Mouse (Mus musculus): Measurements from ENCODE around the gene Olfr665. TPM values are rescaled to one million over a fixed set of nuclear protein-coding genes. Genes with fewer than 3 reads are reported as not detected.

The Olfr665 gene
- polyA plus RNA-seq (2014; fragmentation: Illumina TruSeq; extraction: RNeasy Lipid Tissue Mini Kit (QIAGEN cat#74804); ENCODE audit: low read depth, low replicate concordance): not detected

GRCm38 (mm10) chr7:104877731-104878130 is at the start of gene Olfr665:
Gene Olfr665 (plus strand): TSS chr7:104878031.

GRCm38 (mm10) chr7:104842503-104842902 is 35.3 kb upstream of the Olfr665 start, which contains the start of gene Usp17lb:
Gene Usp17lb (minus strand): TSS chr7:104842603.

GRCm38 (mm10) chr7:104856709-104857108 is 21.1 kb upstream of the Olfr665 start, which contains the start of gene Usp17la:
Gene Usp17la (plus strand): TSS chr7:104857009.

GRCm38 (mm10) chr7:104895852-104896251 is 18.0 kb downstream of the Olfr665 start, which contains the start of gene Olfr666:
Gene Olfr666 (minus strand): TSS chr7:104895952.

DNA sequence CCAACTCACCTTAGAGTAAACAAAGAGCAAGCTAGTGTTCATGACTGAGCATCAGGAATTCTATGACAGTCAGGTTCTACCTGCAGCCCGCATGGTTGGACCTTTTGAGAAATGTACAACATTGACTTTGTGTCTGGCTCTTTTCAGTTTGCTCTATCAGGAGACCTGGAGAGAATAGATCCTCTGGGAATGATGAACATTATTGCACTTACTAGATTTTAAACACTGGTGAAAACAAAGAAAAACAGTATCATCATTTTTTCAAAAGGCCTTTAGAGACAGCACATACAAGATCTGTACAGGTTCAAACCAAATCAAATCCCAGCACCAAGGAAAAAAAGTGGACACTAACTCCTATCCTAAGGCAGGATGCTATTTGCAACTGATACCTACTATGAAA is 43.6 kb downstream of the Olfr665 start, which contains the start of gene Olfr667:
TSS of gene Olfr667 (minus strand) at position 101 of the 400 bp plus-strand sequence.

DNA sequence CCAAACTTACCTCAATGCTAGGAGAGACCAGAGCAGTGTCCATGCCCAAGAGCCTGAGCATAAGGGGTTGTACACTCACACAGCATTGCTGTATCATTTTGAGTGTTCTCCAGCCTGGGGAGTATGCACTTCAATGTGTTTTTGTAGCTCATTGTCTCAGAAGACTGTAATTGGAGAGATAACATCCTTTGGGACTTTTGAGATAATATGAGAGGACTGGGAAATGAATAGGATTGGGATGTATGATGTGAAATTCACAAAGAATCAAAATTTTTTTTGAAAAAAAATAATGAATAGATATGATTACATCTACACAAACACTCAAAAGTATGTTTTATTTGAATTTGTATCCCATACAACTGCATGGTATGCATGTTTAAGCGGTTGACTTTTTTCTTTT is 50.1 kb downstream of the Olfr665 start, which contains the start of gene Olfr668:
TSS of gene Olfr668 (minus strand) at position 101 of the 400 bp plus-strand sequence.

Other genes with a start within 250 kb of the Olfr665 start
- gene Olfr658, start 230.7 kb upstream of the Olfr665 start, polyA plus RNA-seq (2014; fragmentation: Illumina TruSeq; extraction: RNeasy Lipid Tissue Mini Kit (QIAGEN cat#74804); ENCODE audit: low read depth, low replicate concordance): not detected
- not detected for gene Olfr659, start 211.3 kb upstream of the Olfr665 start, polyA plus RNA-seq (2014; fragmentation: Illumina TruSeq; extraction: RNeasy Lipid Tissue Mini Kit (QIAGEN cat#74804); ENCODE audit: low read depth, low replicate concordance)
- not detected for gene Olfr661, start 191.5 kb upstream of the Olfr665 start, polyA plus RNA-seq (2014; fragmentation: Illumina TruSeq; extraction: RNeasy Lipid Tissue Mini Kit (QIAGEN cat#74804); ENCODE audit: low read depth, low replicate concordance)
- gene Usp17le, start 100.6 kb upstream of the Olfr665 start, polyA plus RNA-seq (2014; fragmentation: Illumina TruSeq; extraction: RNeasy Lipid Tissue Mini Kit (QIAGEN cat#74804); ENCODE audit: low read depth, low replicate concordance): not detected
- gene Usp17lb, start 35.4 kb upstream of the Olfr665 start, polyA plus RNA-seq (2014; fragmentation: Illumina TruSeq; extraction: RNeasy Lipid Tissue Mini Kit (QIAGEN cat#74804); ENCODE audit: low read depth, low replicate concordance): not detected
- not detected for gene Usp17la, start 21.0 kb upstream of the Olfr665 start, polyA plus RNA-seq (2014; fragmentation: Illumina TruSeq; extraction: RNeasy Lipid Tissue Mini Kit (QIAGEN cat#74804); ENCODE audit: low read depth, low replicate concordance)
- not detected for gene Olfr666, start 17.9 kb downstream of the Olfr665 start, polyA plus RNA-seq (2014; fragmentation: Illumina TruSeq; extraction: RNeasy Lipid Tissue Mini Kit (QIAGEN cat#74804); ENCODE audit: low read depth, low replicate concordance)
- gene Olfr667, start 43.5 kb downstream of the Olfr665 start, polyA plus RNA-seq (2014; fragmentation: Illumina TruSeq; extraction: RNeasy Lipid Tissue Mini Kit (QIAGEN cat#74804); ENCODE audit: low read depth, low replicate concordance): not detected
- gene Olfr668, start 50.0 kb downstream of the Olfr665 start, polyA plus RNA-seq (2014; fragmentation: Illumina TruSeq; extraction: RNeasy Lipid Tissue Mini Kit (QIAGEN cat#74804); ENCODE audit: low read depth, low replicate concordance): not detected
- gene Olfr669, start 56.2 kb downstream of the Olfr665 start, polyA plus RNA-seq (2014; fragmentation: Illumina TruSeq; extraction: RNeasy Lipid Tissue Mini Kit (QIAGEN cat#74804); ENCODE audit: low read depth, low replicate concordance): not detected
- gene Olfr670, start 84.6 kb downstream of the Olfr665 start, polyA plus RNA-seq (2014; fragmentation: Illumina TruSeq; extraction: RNeasy Lipid Tissue Mini Kit (QIAGEN cat#74804); ENCODE audit: low read depth, low replicate concordance): not detected
- not detected for gene Olfr671, start 101.1 kb downstream of the Olfr665 start, polyA plus RNA-seq (2014; fragmentation: Illumina TruSeq; extraction: RNeasy Lipid Tissue Mini Kit (QIAGEN cat#74804); ENCODE audit: low read depth, low replicate concordance)
- not detected for gene Olfr672, start 124.0 kb downstream of the Olfr665 start, polyA plus RNA-seq (2014; fragmentation: Illumina TruSeq; extraction: RNeasy Lipid Tissue Mini Kit (QIAGEN cat#74804); ENCODE audit: low read depth, low replicate concordance)
- not detected for gene Olfr675, start 150.4 kb downstream of the Olfr665 start, polyA plus RNA-seq (2014; fragmentation: Illumina TruSeq; extraction: RNeasy Lipid Tissue Mini Kit (QIAGEN cat#74804); ENCODE audit: low read depth, low replicate concordance)
- gene Olfr676, start 154.7 kb downstream of the Olfr665 start, polyA plus RNA-seq (2014; fragmentation: Illumina TruSeq; extraction: RNeasy Lipid Tissue Mini Kit (QIAGEN cat#74804); ENCODE audit: low read depth, low replicate concordance): not detected
- not detected for gene Olfr677, start 173.3 kb downstream of the Olfr665 start, polyA plus RNA-seq (2014; fragmentation: Illumina TruSeq; extraction: RNeasy Lipid Tissue Mini Kit (QIAGEN cat#74804); ENCODE audit: low read depth, low replicate concordance)
- gene Olfr678, start 186.4 kb downstream of the Olfr665 start, polyA plus RNA-seq (2014; fragmentation: Illumina TruSeq; extraction: RNeasy Lipid Tissue Mini Kit (QIAGEN cat#74804); ENCODE audit: low read depth, low replicate concordance): not detected
- not detected for gene Olfr679, start 203.2 kb downstream of the Olfr665 start, polyA plus RNA-seq (2014; fragmentation: Illumina TruSeq; extraction: RNeasy Lipid Tissue Mini Kit (QIAGEN cat#74804); ENCODE audit: low read depth, low replicate concordance)
- gene Olfr680-ps1, start 214.8 kb downstream of the Olfr665 start, polyA plus RNA-seq (2014; fragmentation: Illumina TruSeq; extraction: RNeasy Lipid Tissue Mini Kit (QIAGEN cat#74804); ENCODE audit: low read depth, low replicate concordance): not detected
- not detected for gene Olfr681, start 238.8 kb downstream of the Olfr665 start, polyA plus RNA-seq (2014; fragmentation: Illumina TruSeq; extraction: RNeasy Lipid Tissue Mini Kit (QIAGEN cat#74804); ENCODE audit: low read depth, low replicate concordance)

Measured in kidney, adult 10 weeks (tissue).